Mouse (Mus musculus): Measurements from ENCODE around the gene Flot1. TPM values are rescaled to one million over a fixed set of nuclear protein-coding genes. Genes with fewer than 3 reads are reported as not detected.

Gene Flot1
- polyA plus RNA-seq, 1 experiment = 14.1 TPM

DNA sequence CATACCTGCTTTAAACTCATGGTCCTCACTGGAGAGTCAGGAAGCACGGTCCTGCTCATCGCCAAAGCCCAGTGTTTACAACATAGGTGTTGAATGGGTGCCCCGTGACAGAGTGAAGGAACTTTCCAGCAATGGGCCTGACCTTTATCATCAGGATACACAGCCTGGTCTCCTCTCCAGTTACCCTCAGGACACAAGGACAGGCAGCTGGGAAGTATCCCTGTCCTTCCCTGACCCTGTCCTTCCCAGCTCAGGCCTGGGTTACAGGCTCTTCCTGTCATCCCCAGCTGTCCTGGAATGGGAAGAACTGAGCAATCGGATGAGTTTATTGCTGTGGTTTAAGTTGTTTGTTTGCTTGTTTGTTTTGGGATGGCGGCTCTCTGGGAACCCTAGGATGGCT, 40.1 kb upstream of the Flot1 start:
- Histone ChIP-seq H3K36me3 (ENCODE audit: control insufficient read depth, insufficient read depth, low read length) (no peaks in the 10 kb centered on the region), H3K4me1 (ENCODE audit: control insufficient read depth, insufficient read depth, low read length) (no peaks in the 10 kb centered on the region), H3K27me3 (ENCODE audit: control insufficient read depth, insufficient read depth, low read length) (no peaks in the 10 kb centered on the region), H3K27ac (ENCODE audit: control insufficient read depth, insufficient read depth, low read depth, low read length) (no peak overlapping the region), H3K4me3 (ENCODE audit: control insufficient read depth, low read depth, low read length) (no peak overlapping the region)
- TF ChIP-seq CTCF (IDR thresholded peaks at IDR 0.05; ENCODE audit: control insufficient read depth, insufficient read depth, insufficient replicate concordance, low read depth, low read length) = no peak
- no peak for TF ChIP-seq POLR2A (IDR thresholded peaks at IDR 0.05; ENCODE audit: control insufficient read depth, low read depth, low read length)

DNA sequence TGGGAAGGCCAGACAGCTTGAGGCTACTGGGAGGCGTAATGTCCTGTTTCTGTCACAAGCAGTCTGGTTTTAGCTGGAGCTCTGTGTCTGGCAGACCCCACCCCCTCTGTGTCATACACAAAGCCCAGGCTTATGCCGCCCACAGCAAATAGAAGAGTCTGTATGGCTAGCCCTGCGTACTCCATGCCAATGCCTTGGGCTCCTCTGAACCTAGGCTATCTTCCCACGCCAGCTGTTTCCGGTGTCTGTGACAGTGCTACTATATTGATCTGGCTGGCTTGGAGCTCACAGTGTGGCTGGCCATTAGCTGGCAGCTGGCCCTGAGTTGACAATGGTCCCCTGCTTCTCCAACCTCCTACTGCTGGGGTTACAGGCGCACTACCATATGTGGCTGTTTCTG, 39.1 kb upstream of the Flot1 start:
- H3K4me3 ChIP-seq (ENCODE audit: control insufficient read depth, low read depth, low read length) = no peak overlapping the region
- H3K4me1 ChIP-seq (ENCODE audit: control insufficient read depth, insufficient read depth, low read length) = no peaks in the 10 kb centered on the region
- TF ChIP-seq CTCF (IDR thresholded peaks at IDR 0.05; ENCODE audit: control insufficient read depth, insufficient read depth, insufficient replicate concordance, low read depth, low read length) = no peak
- TF ChIP-seq POLR2A (IDR thresholded peaks at IDR 0.05; ENCODE audit: control insufficient read depth, low read depth, low read length) = no peak
- H3K36me3 ChIP-seq (ENCODE audit: control insufficient read depth, insufficient read depth, low read length) = no peaks in the 10 kb centered on the region
- H3K27me3 ChIP-seq (ENCODE audit: control insufficient read depth, insufficient read depth, low read length) = no peaks in the 10 kb centered on the region
- no peak overlapping the region for H3K27ac ChIP-seq (ENCODE audit: control insufficient read depth, insufficient read depth, low read depth, low read length)

DNA sequence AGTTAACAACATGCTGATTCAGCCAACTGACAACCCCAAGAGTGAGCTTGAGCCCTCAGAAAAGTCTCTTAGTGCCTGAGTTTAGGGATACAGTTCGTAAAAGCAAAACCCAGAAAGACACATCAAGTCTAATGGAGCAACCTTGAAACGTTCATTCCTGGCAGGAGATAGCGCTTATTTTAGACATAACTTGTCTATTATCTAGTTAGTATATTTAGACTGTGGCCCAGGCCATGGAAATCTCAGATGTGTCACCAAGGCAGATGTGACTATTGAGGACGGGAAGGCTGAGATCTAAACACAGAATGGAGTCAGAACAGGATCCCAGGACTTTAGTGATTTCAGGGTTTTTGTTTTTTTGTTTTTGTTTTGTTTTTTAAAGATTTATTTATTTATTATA, 37.9 kb upstream of the Flot1 start:
- no peak overlapping the region for H3K4me3 ChIP-seq (ENCODE audit: control insufficient read depth, low read depth, low read length)
- TF ChIP-seq CTCF (IDR thresholded peaks at IDR 0.05; ENCODE audit: control insufficient read depth, insufficient read depth, insufficient replicate concordance, low read depth, low read length) (no peak), POLR2A (IDR thresholded peaks at IDR 0.05; ENCODE audit: control insufficient read depth, low read depth, low read length) (no peak)

DNA sequence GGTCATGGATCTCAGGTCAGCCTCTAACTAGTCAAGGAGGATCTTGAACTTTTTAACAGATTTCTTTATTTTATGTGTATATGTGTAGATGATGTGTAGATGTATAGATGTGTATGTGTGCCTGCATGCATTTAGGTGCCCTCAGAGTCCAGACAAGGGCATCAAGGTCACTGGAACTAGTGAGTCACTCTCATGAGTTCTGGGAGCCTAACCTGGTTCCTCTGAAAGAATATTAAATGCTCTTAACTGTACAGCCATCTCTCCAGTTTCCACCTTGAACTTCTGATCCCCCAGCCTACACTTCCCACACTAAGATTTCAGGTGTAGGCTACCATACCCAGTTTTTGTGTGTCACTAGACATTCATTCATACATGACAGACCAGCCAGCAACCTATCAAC, 35.5 kb upstream of the Flot1 start:
- Histone ChIP-seq H3K27ac (ENCODE audit: control insufficient read depth, insufficient read depth, low read depth, low read length) (no peak overlapping the region), H3K27me3 (ENCODE audit: control insufficient read depth, insufficient read depth, low read length) (no peaks in the 10 kb centered on the region), H3K36me3 (ENCODE audit: control insufficient read depth, insufficient read depth, low read length) (no peaks in the 10 kb centered on the region), H3K4me3 (ENCODE audit: control insufficient read depth, low read depth, low read length) (no peak overlapping the region), H3K4me1 (ENCODE audit: control insufficient read depth, insufficient read depth, low read length) (no peaks in the 10 kb centered on the region)
- no peak for TF ChIP-seq CTCF (IDR thresholded peaks at IDR 0.05; ENCODE audit: control insufficient read depth, insufficient read depth, insufficient replicate concordance, low read depth, low read length)
- no peak for TF ChIP-seq POLR2A (IDR thresholded peaks at IDR 0.05; ENCODE audit: control insufficient read depth, low read depth, low read length)

More for the DNA sequence above, 37.9 kb upstream of the Flot1 start:
- Histone ChIP-seq H3K36me3 (ENCODE audit: control insufficient read depth, insufficient read depth, low read length) (no peaks in the 10 kb centered on the region), H3K4me1 (ENCODE audit: control insufficient read depth, insufficient read depth, low read length) (no peaks in the 10 kb centered on the region), H3K27me3 (ENCODE audit: control insufficient read depth, insufficient read depth, low read length) (no peaks in the 10 kb centered on the region), H3K27ac (ENCODE audit: control insufficient read depth, insufficient read depth, low read depth, low read length) (no peak overlapping the region)

DNA sequence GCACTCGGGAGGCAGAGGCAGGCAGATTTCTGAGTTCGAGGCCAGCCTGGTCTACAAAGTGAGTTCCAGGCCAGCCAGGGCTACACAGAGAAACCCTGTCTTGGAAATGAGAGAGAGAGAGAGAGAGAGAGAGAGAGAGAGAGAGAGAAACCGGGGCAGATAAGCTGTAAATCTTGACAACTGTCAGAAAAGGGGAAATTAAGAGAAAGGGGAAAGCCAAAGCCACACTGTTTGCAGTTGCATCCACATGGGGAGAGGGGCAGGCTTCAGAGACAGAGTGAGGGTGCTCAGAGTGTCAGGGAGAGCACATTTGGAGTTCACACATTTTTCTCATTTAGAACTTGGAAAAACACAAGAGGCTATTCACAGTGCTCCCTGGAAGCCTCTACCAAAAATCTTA, 35.0 kb upstream of the Flot1 start:
- H3K27me3 ChIP-seq (ENCODE audit: control insufficient read depth, insufficient read depth, low read length) = no peaks in the 10 kb centered on the region
- H3K36me3 ChIP-seq (ENCODE audit: control insufficient read depth, insufficient read depth, low read length) = no peaks in the 10 kb centered on the region
- H3K4me3 ChIP-seq (ENCODE audit: control insufficient read depth, low read depth, low read length) = no peak overlapping the region
- H3K27ac ChIP-seq (ENCODE audit: control insufficient read depth, insufficient read depth, low read depth, low read length) = no peak overlapping the region
- TF ChIP-seq POLR2A (IDR thresholded peaks at IDR 0.05; ENCODE audit: control insufficient read depth, low read depth, low read length) (no peak), CTCF (IDR thresholded peaks at IDR 0.05; ENCODE audit: control insufficient read depth, insufficient read depth, insufficient replicate concordance, low read depth, low read length) (no peak)
- no peaks in the 10 kb centered on the region for H3K4me1 ChIP-seq (ENCODE audit: control insufficient read depth, insufficient read depth, low read length)

DNA sequence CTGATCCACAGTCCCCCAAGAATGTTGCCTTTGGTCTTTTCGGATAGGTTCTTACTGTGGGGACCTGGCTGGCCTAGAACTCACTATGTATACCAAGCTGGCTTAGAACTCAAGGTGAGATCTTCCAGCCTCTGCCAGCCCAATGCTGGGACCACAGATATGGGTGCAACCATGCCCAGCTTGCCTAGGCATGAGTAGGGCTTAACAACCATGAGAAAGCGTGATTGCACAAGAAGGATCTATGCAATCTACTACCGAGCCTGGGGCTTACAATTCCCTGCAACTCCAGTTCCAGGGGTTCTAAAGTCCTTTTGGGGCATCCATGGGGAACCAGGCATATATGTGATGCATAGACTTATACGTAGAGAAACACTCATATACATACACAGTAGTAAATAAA, 32.1 kb upstream of the Flot1 start:
- TF ChIP-seq POLR2A (IDR thresholded peaks at IDR 0.05; ENCODE audit: control insufficient read depth, low read depth, low read length) (no peak), CTCF (IDR thresholded peaks at IDR 0.05; ENCODE audit: control insufficient read depth, insufficient read depth, insufficient replicate concordance, low read depth, low read length) (no peak)

DNA sequence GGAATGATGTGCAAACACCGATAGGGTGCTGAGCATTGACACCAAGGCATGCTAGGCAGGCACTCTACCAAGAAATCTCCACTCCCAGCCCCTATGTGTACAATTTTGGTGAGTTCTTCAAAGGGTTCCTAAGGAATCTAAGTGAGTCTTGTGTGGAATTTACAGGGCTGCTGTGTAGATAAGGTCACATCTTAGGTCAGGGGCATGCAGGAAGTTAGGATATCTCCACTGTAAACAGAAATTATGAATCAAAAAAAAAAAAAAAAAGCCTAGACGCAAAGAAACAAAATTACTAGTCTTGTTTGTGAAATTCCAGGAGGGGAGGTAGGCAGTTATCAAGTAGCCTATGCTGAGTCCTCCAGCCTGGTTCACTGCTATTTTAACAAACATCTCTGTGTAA, 30.2 kb upstream of the Flot1 start:
- Histone ChIP-seq H3K27me3 (ENCODE audit: control insufficient read depth, insufficient read depth, low read length) (no peaks in the 10 kb centered on the region), H3K4me1 (ENCODE audit: control insufficient read depth, insufficient read depth, low read length) (no peaks in the 10 kb centered on the region), H3K36me3 (ENCODE audit: control insufficient read depth, insufficient read depth, low read length) (no peaks in the 10 kb centered on the region), H3K4me3 (ENCODE audit: control insufficient read depth, low read depth, low read length) (no peak overlapping the region), H3K27ac (ENCODE audit: control insufficient read depth, insufficient read depth, low read depth, low read length) (0 out of 2 replicates have a peak overlapping the region, but pooled peaks have one; percentile 4)
- no peak for TF ChIP-seq CTCF (IDR thresholded peaks at IDR 0.05; ENCODE audit: control insufficient read depth, insufficient read depth, insufficient replicate concordance, low read depth, low read length)
- TF ChIP-seq POLR2A (IDR thresholded peaks at IDR 0.05; ENCODE audit: control insufficient read depth, low read depth, low read length) = no peak

More for the DNA sequence above, 32.1 kb upstream of the Flot1 start:
- Histone ChIP-seq H3K4me1 (ENCODE audit: control insufficient read depth, insufficient read depth, low read length) (no peaks in the 10 kb centered on the region), H3K27ac (ENCODE audit: control insufficient read depth, insufficient read depth, low read depth, low read length) (no peak overlapping the region), H3K36me3 (ENCODE audit: control insufficient read depth, insufficient read depth, low read length) (no peaks in the 10 kb centered on the region), H3K4me3 (ENCODE audit: control insufficient read depth, low read depth, low read length) (no peak overlapping the region), H3K27me3 (ENCODE audit: control insufficient read depth, insufficient read depth, low read length) (no peaks in the 10 kb centered on the region)

DNA sequence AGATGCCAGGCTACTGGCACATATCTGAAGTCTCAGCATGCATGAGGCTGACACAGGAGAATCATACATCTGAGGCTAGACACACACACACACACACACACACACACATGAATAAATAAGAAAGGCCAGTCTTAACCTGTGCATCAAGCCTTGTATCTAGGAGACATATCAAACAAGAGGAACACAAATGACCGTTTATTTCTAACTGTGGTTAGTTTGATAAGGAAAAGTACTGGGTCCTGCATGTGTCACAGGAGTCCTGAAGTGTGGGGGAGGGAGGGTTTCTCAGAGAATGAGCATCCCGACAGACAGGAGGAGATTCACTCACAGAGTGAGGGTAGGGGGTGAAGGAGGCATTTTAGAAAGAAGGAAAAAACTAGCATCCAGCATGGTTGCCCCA, 27.9 kb upstream of the Flot1 start:
- no peak overlapping the region for H3K4me3 ChIP-seq (ENCODE audit: control insufficient read depth, low read depth, low read length)
- no peak overlapping the region for H3K27ac ChIP-seq (ENCODE audit: control insufficient read depth, insufficient read depth, low read depth, low read length)
- H3K4me1 ChIP-seq (ENCODE audit: control insufficient read depth, insufficient read depth, low read length) = no peaks in the 10 kb centered on the region
- H3K27me3 ChIP-seq (ENCODE audit: control insufficient read depth, insufficient read depth, low read length) = no peaks in the 10 kb centered on the region
- TF ChIP-seq POLR2A (IDR thresholded peaks at IDR 0.05; ENCODE audit: control insufficient read depth, low read depth, low read length) (no peak), CTCF (IDR thresholded peaks at IDR 0.05; ENCODE audit: control insufficient read depth, insufficient read depth, insufficient replicate concordance, low read depth, low read length) (no peak)
- H3K36me3 ChIP-seq (ENCODE audit: control insufficient read depth, insufficient read depth, low read length) = no peaks in the 10 kb centered on the region

All from testis, adult 2 months (tissue).